Mouse (Mus musculus): ENCODE data around the gene Fkbp10. TPM values are rescaled to one million over a fixed set of nuclear protein-coding genes. Genes with fewer than 3 reads are reported as not detected.
A peak's percentile ranks its signal among the peaks of the same experiment; 100 is the strongest.

Fkbp10 gene
- polyA plus RNA-seq, 1 experiment, result 8.0 TPM

DNA sequence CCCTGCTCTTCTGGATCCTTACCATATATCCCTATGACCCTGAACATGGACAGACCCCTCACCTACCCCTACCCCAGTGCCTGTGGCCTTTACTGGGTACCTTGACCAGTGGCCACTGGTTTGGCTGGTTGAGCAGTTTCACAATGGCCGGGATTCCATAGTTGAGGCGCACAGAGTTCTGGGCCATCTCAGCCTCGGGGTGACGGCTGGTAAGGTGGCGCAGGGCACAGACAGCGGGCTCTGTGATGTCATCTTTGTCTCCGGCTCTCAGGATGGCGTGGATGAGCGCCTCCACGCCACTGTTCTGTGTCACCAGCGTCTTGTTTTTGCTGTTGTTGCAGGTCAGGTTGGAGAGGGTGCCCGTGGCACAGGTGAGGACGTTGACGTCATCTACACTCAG lies 37.5 kb upstream of the Fkbp10 start:
- H3K4me1 ChIP-seq (ENCODE audit: control insufficient read depth, insufficient read depth, low read length), result no peaks in the 10 kb centered on the region; the same call in 1 of the 2 replicates
- H3K27me3 ChIP-seq (ENCODE audit: control insufficient read depth, insufficient read depth, low read length), result no peaks in the 10 kb centered on the region
- no peak for DNase-seq
- no peak for TF ChIP-seq POLR2A (IDR thresholded peaks at IDR 0.05; ENCODE audit: borderline replicate concordance, insufficient read depth, low read length)
- no peak for TF ChIP-seq CTCF (IDR thresholded peaks at IDR 0.05; ENCODE audit: borderline replicate concordance, insufficient read depth, low read depth, low read length)
- no peak overlapping the region for H3K27ac ChIP-seq (ENCODE audit: insufficient read depth, low read length)
- WGBS, result 94% methylated on average over 14 of the region's 14 CpGs
- H3K4me3 ChIP-seq (replicated peaks; ENCODE audit: insufficient read depth, low read depth, low read length), result no peak overlapping the region

GRCm38 (mm10) chr11:100378446-100378845 lies 37.1 kb upstream of the Fkbp10 start:
- DNase-seq, result no peak
- no peak overlapping the region for H3K27ac ChIP-seq (ENCODE audit: insufficient read depth, low read length)
- 92% methylated on average over 5 of the region's 5 CpGs for WGBS
- no peaks in the 10 kb centered on the region for H3K27me3 ChIP-seq (ENCODE audit: control insufficient read depth, insufficient read depth, low read length)
- TF ChIP-seq POLR2A (IDR thresholded peaks at IDR 0.05; ENCODE audit: borderline replicate concordance, insufficient read depth, low read length) (no peak), CTCF (IDR thresholded peaks at IDR 0.05; ENCODE audit: borderline replicate concordance, insufficient read depth, low read depth, low read length) (no peak)
- no peak overlapping the region for H3K4me3 ChIP-seq (replicated peaks; ENCODE audit: insufficient read depth, low read depth, low read length)
- H3K4me1 ChIP-seq (ENCODE audit: control insufficient read depth, insufficient read depth, low read length), result peaks cover 3% of the 10 kb centered on the region; the same call in 1 of the 2 replicates

DNA sequence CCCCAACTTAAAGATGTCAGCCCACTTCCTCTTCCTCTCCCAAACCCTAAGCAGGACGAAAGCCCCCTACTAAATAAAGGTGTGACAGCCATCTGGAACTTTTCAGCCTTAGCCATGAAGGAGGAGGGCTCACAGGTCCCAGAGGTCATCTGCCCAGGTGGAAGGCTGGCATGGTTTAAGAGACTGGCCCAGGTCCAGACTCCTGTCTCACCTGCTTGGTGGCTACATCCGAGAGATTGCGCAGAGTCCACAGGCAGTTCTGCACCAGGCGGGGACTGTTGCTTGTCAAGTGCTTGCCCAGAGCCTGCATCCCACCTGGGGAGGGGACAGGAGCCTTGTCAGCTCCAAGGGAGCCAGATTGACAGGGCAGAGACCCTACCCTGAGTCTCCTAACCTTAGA lies 36.2 kb upstream of the Fkbp10 start:
- DNase-seq, result no peak
- TF ChIP-seq CTCF (IDR thresholded peaks at IDR 0.05; ENCODE audit: borderline replicate concordance, insufficient read depth, low read depth, low read length), result no peak
- no peak for TF ChIP-seq POLR2A (IDR thresholded peaks at IDR 0.05; ENCODE audit: borderline replicate concordance, insufficient read depth, low read length)
- Histone ChIP-seq H3K27me3 (ENCODE audit: control insufficient read depth, insufficient read depth, low read length) (no peaks in the 10 kb centered on the region), H3K4me1 (ENCODE audit: control insufficient read depth, insufficient read depth, low read length) (peaks cover 4% of the 10 kb centered on the region; the same call in 1 of the 2 replicates), H3K27ac (ENCODE audit: insufficient read depth, low read length) (no peak overlapping the region), H3K4me3 (replicated peaks; ENCODE audit: insufficient read depth, low read depth, low read length) (no peak overlapping the region)
- WGBS, result 23% methylated on average over 4 of the region's 4 CpGs

DNA sequence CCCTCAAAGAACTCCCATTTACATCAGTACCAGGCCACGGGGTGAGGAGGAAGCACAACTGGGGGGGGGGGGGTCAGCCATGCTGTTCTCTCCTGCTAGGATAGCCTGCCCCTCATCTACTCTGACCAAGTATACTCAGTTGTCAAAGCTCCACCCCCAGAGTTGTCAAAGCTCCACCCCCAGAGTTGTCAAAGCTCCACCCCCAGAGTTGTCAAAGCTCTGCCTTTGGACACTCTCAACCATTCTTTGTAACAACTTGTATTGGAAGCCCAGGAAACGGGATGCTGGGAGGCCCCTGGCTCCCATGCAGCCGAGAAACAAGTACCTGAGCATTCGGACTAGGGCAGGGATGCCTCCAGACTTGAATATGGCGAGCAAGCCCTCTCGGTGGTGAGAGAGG lies 32.8 kb upstream of the Fkbp10 start:
- TF ChIP-seq CTCF (IDR thresholded peaks at IDR 0.05; ENCODE audit: borderline replicate concordance, insufficient read depth, low read depth, low read length), result no peak
- WGBS, result 79% methylated on average over 6 of the region's 6 CpGs
- Histone ChIP-seq H3K27ac (ENCODE audit: insufficient read depth, low read length) (no peak overlapping the region), H3K4me3 (replicated peaks; ENCODE audit: insufficient read depth, low read depth, low read length) (no peak overlapping the region), H3K4me1 (ENCODE audit: control insufficient read depth, insufficient read depth, low read length) (peaks cover 20% of the 10 kb centered on the region), H3K27me3 (ENCODE audit: control insufficient read depth, insufficient read depth, low read length) (no peaks in the 10 kb centered on the region)
- no peak for DNase-seq

- no peak for DNase-seq
- no peak for TF ChIP-seq CTCF (IDR thresholded peaks at IDR 0.05; ENCODE audit: borderline replicate concordance, insufficient read depth, low read depth, low read length)
- TF ChIP-seq POLR2A (IDR thresholded peaks at IDR 0.05; ENCODE audit: borderline replicate concordance, insufficient read depth, low read length), result no peak
- Histone ChIP-seq H3K27ac (ENCODE audit: insufficient read depth, low read length) (no peak overlapping the region), H3K27me3 (ENCODE audit: control insufficient read depth, insufficient read depth, low read length) (no peaks in the 10 kb centered on the region), H3K4me1 (ENCODE audit: control insufficient read depth, insufficient read depth, low read length) (peaks cover 39% of the 10 kb centered on the region), H3K4me3 (replicated peaks; ENCODE audit: insufficient read depth, low read depth, low read length) (no peak overlapping the region)
- WGBS, result 88% methylated on average over 3 of the region's 3 CpGs
Measured at GRCm38 (mm10) chr11:100385016-100385415, 30.5 kb upstream of the Fkbp10 start.

- Histone ChIP-seq H3K27me3 (ENCODE audit: control insufficient read depth, insufficient read depth, low read length) (no peaks in the 10 kb centered on the region), H3K27ac (ENCODE audit: insufficient read depth, low read length) (no peak overlapping the region), H3K4me3 (replicated peaks; ENCODE audit: insufficient read depth, low read depth, low read length) (no peak overlapping the region), H3K4me1 (ENCODE audit: control insufficient read depth, insufficient read depth, low read length) (peaks cover 52% of the 10 kb centered on the region)
- TF ChIP-seq CTCF (IDR thresholded peaks at IDR 0.05; ENCODE audit: borderline replicate concordance, insufficient read depth, low read depth, low read length) (no peak), POLR2A (IDR thresholded peaks at IDR 0.05; ENCODE audit: borderline replicate concordance, insufficient read depth, low read length) (no peak)
- WGBS, result 70% methylated on average over 5 of the region's 5 CpGs
- no peak for DNase-seq
Measured at GRCm38 (mm10) chr11:100386586-100386985, 28.9 kb upstream of the Fkbp10 start.

DNA sequence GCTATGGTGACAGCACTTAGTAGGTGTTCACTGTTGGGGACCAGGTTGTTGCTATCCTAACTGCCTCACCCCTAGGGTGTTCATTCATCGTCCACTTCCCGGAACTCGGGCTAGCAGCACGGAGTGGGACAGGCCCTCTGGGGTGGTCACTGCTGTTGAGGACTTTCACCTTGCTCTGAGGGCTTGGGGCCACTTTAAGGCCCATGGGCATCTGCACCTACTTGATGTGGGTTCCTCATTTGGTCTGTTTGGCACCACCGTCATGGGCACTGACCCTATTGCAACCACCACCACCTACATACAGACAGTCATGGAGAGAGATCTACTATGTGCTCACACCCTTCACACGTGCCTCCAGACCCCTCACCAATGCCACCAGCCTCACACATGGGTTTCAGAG lies 28.4 kb upstream of the Fkbp10 start:
- Histone ChIP-seq H3K27ac (ENCODE audit: insufficient read depth, low read length) (no peak overlapping the region), H3K4me3 (replicated peaks; ENCODE audit: insufficient read depth, low read depth, low read length) (no peak overlapping the region), H3K4me1 (ENCODE audit: control insufficient read depth, insufficient read depth, low read length) (peaks cover 52% of the 10 kb centered on the region), H3K27me3 (ENCODE audit: control insufficient read depth, insufficient read depth, low read length) (no peaks in the 10 kb centered on the region)
- WGBS, result 84% methylated on average over 6 of the region's 6 CpGs
- TF ChIP-seq POLR2A (IDR thresholded peaks at IDR 0.05; ENCODE audit: borderline replicate concordance, insufficient read depth, low read length), result no peak
- no peak for TF ChIP-seq CTCF (IDR thresholded peaks at IDR 0.05; ENCODE audit: borderline replicate concordance, insufficient read depth, low read depth, low read length)
- no peak for DNase-seq

- TF ChIP-seq CTCF (IDR thresholded peaks at IDR 0.05; ENCODE audit: borderline replicate concordance, insufficient read depth, low read depth, low read length), result no peak
- no peak for TF ChIP-seq POLR2A (IDR thresholded peaks at IDR 0.05; ENCODE audit: borderline replicate concordance, insufficient read depth, low read length)
- Histone ChIP-seq H3K27me3 (ENCODE audit: control insufficient read depth, insufficient read depth, low read length) (no peaks in the 10 kb centered on the region), H3K4me1 (ENCODE audit: control insufficient read depth, insufficient read depth, low read length) (peaks cover 58% of the 10 kb centered on the region), H3K27ac (ENCODE audit: insufficient read depth, low read length) (peak overlapping the region; percentile 38; the same call in 1 of the 2 replicates), H3K4me3 (replicated peaks; ENCODE audit: insufficient read depth, low read depth, low read length) (peak overlapping the region; percentile 5)
- no peak for DNase-seq
- WGBS, result 54% methylated on average over 14 of the region's 14 CpGs
Measured at GRCm38 (mm10) chr11:100387589-100388375, 27.7 kb upstream of the Fkbp10 start.

Data from cerebellum, adult 2 months (tissue).